Mouse (Mus musculus) liver, embryonic 14.5 days (tissue): ENCODE results near the gene Htt. TPM values are rescaled to one million over a fixed set of nuclear protein-coding genes. Genes with fewer than 3 reads are reported as not detected.

Experiments
- ATAC-seq: fragments of 200-750 bp; cut with Nextera tagmentation; 2 replicates; pipeline ENCODE4 v1.8.0; 2017; ENCODE audit warnings: moderate number of reproducible peaks, mild to moderate bottlenecking, moderate library complexity; ENCODE audit not compliant: insufficient read depth
- DNase-seq, 3 experiments: peaks; one replicate each; pipeline ENCODE4 v3.0.0-alpha.2; 2012 to 2013; ENCODE audit warnings: low read depth in 3 of 3, low spot score in 3 of 3
- H3K27ac ChIP-seq: fragments of 300-500 bp; sonication (generic); 2 replicates; pipeline ENCODE4 v1.5.1; 2014; ENCODE audit warnings: moderate library complexity, mild to moderate bottlenecking, control low read depth, inconsistent platforms
- H3K27me3 ChIP-seq: fragments of 300-500 bp; sonication (generic); 2 replicates; pipeline ENCODE4 v1.6.1; 2014; ENCODE audit warnings: mild to moderate bottlenecking, low read length, moderate library complexity; ENCODE audit not compliant: control insufficient read depth, insufficient read depth
- H3K36me3 ChIP-seq: fragments of 300-500 bp; sonication (generic); replicated peaks from 2 replicates; pipeline ENCODE4 v1.6.1; 2014; ENCODE audit warnings: low read depth; ENCODE audit not compliant: control insufficient read depth, insufficient read depth
- H3K4me1 ChIP-seq, 2 experiments: fragments of 200-500 bp in 1 of 2; fragments of 300-500 bp in 1 of 2; sonication (generic) in 1 of 2; replicated peaks; 2 replicates each; pipeline ENCODE4 v1.6.1; 2012 to 2014; ENCODE audit warnings: antibody characterized with exemption in 1 of 2, inconsistent platforms in 1 of 2, low read length in 1 of 2; ENCODE audit not compliant: control insufficient read depth in 2 of 2, insufficient read depth in 2 of 2
- H3K4me2 ChIP-seq: fragments of 300-500 bp; sonication (generic); 2 replicates; pipeline ENCODE4 v1.6.1; 2014; ENCODE audit warnings: low read depth, mild to moderate bottlenecking, control low read depth, moderate library complexity
- H3K4me3 ChIP-seq, 2 experiments: fragments of 200-500 bp in 1 of 2; fragments of 300-500 bp in 1 of 2; sonication (generic) in 1 of 2; 2 replicates each; pipeline ENCODE4 v1.5.1; 2012 to 2014; ENCODE audit warnings: low read depth in 2 of 2, low read length in 2 of 2, mild to moderate bottlenecking in 2 of 2, control low read depth in 1 of 2, inconsistent platforms in 1 of 2, moderate library complexity in 1 of 2; ENCODE audit not compliant: insufficient read depth in 1 of 2
- H3K9ac ChIP-seq: fragments of 300-500 bp; sonication (generic); replicated peaks from 2 replicates; pipeline ENCODE4 v1.6.1; 2014; ENCODE audit warnings: mild to moderate bottlenecking, control low read depth, moderate library complexity
- H3K9me3 ChIP-seq: fragments of 300-500 bp; sonication (generic); 2 replicates; pipeline ENCODE4 v1.6.1; 2016; ENCODE audit warnings: low read length, mixed read lengths; ENCODE audit not compliant: control insufficient read depth
- CTCF ChIP-seq: IDR thresholded peaks from 2 replicates; pipeline ENCODE4 v1.5.1; 2016; ENCODE audit warnings: antibody characterized with exemption, low read depth, control low read depth
- EP300 ChIP-seq: IDR thresholded peaks from 2 replicates; pipeline ENCODE4 v1.6.1; 2016; ENCODE audit warnings: antibody characterized with exemption, low read depth
- WGBS: fragments of 180-500 bp; shearing (Covaris S2); extraction: QIAGEN DNeasy Blood & Tissue Kit; methylation state at CpG from one replicate; pipeline ENCODE4 v1.1.7; 2014; ENCODE audit not compliant: insufficient replicate concordance; 5-methylcytosine and 5-hydroxymethylcytosine counted together
- polyA plus RNA-seq, 2 experiments: library from polyadenylated mRNA; depleted of rRNA in 1 of 2; stranded (reverse) in 1 of 2; unstranded in 1 of 2; fragments of >200 nt; fragmentation: Nextera tagmentation in 1 of 2; extraction: Ambion mirVana in 1 of 2; gene quantifications; 2 replicates each; pipeline versions ENCODE4 v1.2.1 to v1.2.3; 2012 to 2014

Htt gene
- polyA plus RNA-seq, 2 experiments, result 4.8 to 6.3 TPM

DNA sequence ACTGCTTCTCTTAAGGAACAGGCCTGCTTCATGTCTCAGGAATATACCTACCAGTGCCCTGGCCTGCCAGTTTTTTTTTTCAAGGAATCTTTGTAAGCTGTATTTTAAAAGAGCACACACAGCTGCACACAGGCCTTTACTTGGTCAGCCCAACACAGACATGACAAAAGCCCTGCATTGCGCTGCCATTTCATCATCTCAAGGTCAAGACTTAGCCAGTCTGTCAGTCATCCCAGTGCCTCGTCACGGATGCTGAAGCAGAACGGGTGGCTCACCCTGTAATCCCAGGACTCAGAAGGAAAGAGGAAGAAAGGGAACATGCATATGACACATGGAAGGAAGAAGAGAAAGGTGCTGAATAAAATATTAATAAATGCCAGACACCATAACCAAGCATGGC is 166.1 kb downstream of the Htt start:
- TF ChIP-seq EP300, result no peak
- no peak for TF ChIP-seq CTCF
- DNase-seq, result no peak
- no peak overlapping the region for H3K27ac ChIP-seq
- no peak overlapping the region for H3K9ac ChIP-seq
- no peak for ATAC-seq
- no peak overlapping the region for H3K4me3 ChIP-seq
- H3K27me3 ChIP-seq, result no peaks in the 10 kb centered on the region
- H3K36me3 ChIP-seq, result no peaks in the 10 kb centered on the region
- no peaks in the 10 kb centered on the region for H3K9me3 ChIP-seq
- H3K4me1 ChIP-seq, result peaks cover 52 to 57% of the 10 kb centered on the region in 2 experiments
- no peak overlapping the region for H3K4me2 ChIP-seq
- WGBS, result 84% methylated on average over 4 of the region's 4 CpGs

GRCm38 (mm10) chr5:34930151-34930975 is 168.8 kb downstream of the Htt start:
- Histone ChIP-seq H3K4me1 (peaks cover 35 to 40% of the 10 kb centered on the region in 2 experiments), H3K9me3 (no peaks in the 10 kb centered on the region), H3K4me2 (peak overlapping the region; percentile 41), H3K27me3 (no peaks in the 10 kb centered on the region), H3K27ac (peak overlapping the region; percentile 65), H3K9ac (peak overlapping the region; percentile 23), H3K36me3 (no peaks in the 10 kb centered on the region), H3K4me3 (no peak overlapping the region)
- WGBS, result 27% methylated on average over 9 of the region's 9 CpGs
- DNase-seq (peak; percentile 77 to 80 (median 78)), ATAC-seq (peak; percentile 93)
- TF ChIP-seq CTCF (no peak), EP300 (peak; percentile 88)

GRCm38 (mm10) chr5:34931091-34931490 is 169.6 kb downstream of the Htt start:
- Histone ChIP-seq H3K36me3 (no peaks in the 10 kb centered on the region), H3K27ac (peak overlapping the region; percentile 65), H3K4me3 (no peak overlapping the region), H3K27me3 (no peaks in the 10 kb centered on the region), H3K9ac (peak overlapping the region; percentile 20), H3K9me3 (no peaks in the 10 kb centered on the region), H3K4me2 (peak overlapping the region; percentile 41; the same call in 1 of the 2 replicates), H3K4me1 (peaks cover 35 to 44% of the 10 kb centered on the region in 2 experiments)
- no peak for DNase-seq
- 60% methylated on average over 2 of the region's 2 CpGs for WGBS
- peak; percentile 11; the same call in 1 of the 2 replicates for ATAC-seq
- TF ChIP-seq EP300, result no peak
- no peak for TF ChIP-seq CTCF

- Histone ChIP-seq H3K9me3 (no peaks in the 10 kb centered on the region), H3K4me1 (peaks cover 35 to 44% of the 10 kb centered on the region in 2 experiments), H3K9ac (peak overlapping the region; percentile 20; the same call in 1 of the 2 replicates), H3K4me2 (no peak overlapping the region), H3K4me3 (no peak overlapping the region), H3K27me3 (no peaks in the 10 kb centered on the region), H3K27ac (peak overlapping the region; percentile 65), H3K36me3 (no peaks in the 10 kb centered on the region)
- 56% methylated on average over 11 of the region's 11 CpGs for WGBS
- DNase-seq, result no peak
- TF ChIP-seq CTCF (no peak), EP300 (no peak)
- ATAC-seq, result no peak
These were observed 170.2 kb downstream of the Htt start for GRCm38 (mm10) chr5:34931516-34932457.

DNA sequence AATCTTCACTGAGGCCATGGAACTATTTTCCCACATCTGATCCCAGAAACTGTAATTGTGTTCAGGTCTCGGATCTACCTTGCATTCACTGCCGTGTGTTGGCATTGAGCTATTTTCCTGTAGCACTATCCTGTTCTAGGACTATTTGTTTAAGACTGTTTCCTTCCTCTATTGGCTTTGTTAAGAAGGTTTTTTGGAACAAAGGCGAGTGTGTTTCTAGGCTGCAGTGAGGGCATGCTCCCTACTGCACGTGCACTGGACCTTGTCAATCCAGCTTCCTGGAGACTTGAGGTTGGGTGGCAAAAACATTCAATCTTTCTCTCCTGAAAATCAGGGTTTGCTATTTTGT is 170.9 kb downstream of the Htt start:
- ATAC-seq, result no peak

More for the DNA sequence above, 170.9 kb downstream of the Htt start:
- no peaks in the 10 kb centered on the region for H3K27me3 ChIP-seq
- TF ChIP-seq CTCF, result no peak
- H3K36me3 ChIP-seq, result no peaks in the 10 kb centered on the region
- no peaks in the 10 kb centered on the region for H3K9me3 ChIP-seq
- WGBS, result 56% methylated on average over 4 of the region's 4 CpGs
- no peak for DNase-seq
- H3K9ac ChIP-seq, result no peak overlapping the region
- H3K4me2 ChIP-seq, result no peak overlapping the region
- no peak overlapping the region for H3K4me3 ChIP-seq
- H3K27ac ChIP-seq, result no peak overlapping the region; the same call in 1 of the 2 replicates
- peaks cover 35 to 44% of the 10 kb centered on the region in 2 experiments for H3K4me1 ChIP-seq
